Mouse (Mus musculus): ENCODE results near the gene Grasp.

The Grasp gene

GRCm38 (mm10) chr15:101274380-101274779 is 50.4 kb downstream of the Grasp start:
- DNase-seq (ENCODE audit: low spot score), result no peak

GRCm38 (mm10) chr15:101277351-101277899 is 53.4 kb downstream of the Grasp start:
- no peak for DNase-seq (ENCODE audit: low spot score)

- no peak for DNase-seq (ENCODE audit: low spot score)
These were observed 54.6 kb downstream of the Grasp start for GRCm38 (mm10) chr15:101278589-101278988.

GRCm38 (mm10) chr15:101279430-101279999 is 55.5 kb downstream of the Grasp start:
- peak; percentile 71 for DNase-seq (ENCODE audit: low spot score)
